Comparison of ENCODE assay signal across 8 mouse cellular contexts in genomic region chr9:67043231-67044199, GRCm38 (mm10). TPM values are rescaled to one million over a fixed set of nuclear protein-coding genes. Genes with fewer than 3 reads are reported as not detected.
DNase-seq lines count a peak whose midpoint lies in the region; ATAC-seq and TF ChIP-seq lines count a peak whose summit lies in the region.

No protein-coding gene starts in this region.

- no peaks in the 10 kb centered on the region for H3K27me3 ChIP-seq in MEL (ENCODE audit: control insufficient read depth in 1 of 2, insufficient read depth in 2 of 2, low read length in 2 of 2)
- no peaks in the 10 kb centered on the region for H3K27me3 ChIP-seq in cerebellum, adult 2 months (ENCODE audit: control insufficient read depth, insufficient read depth, low read length)
- peaks cover 18% of the 10 kb centered on the region for H3K27me3 ChIP-seq in forebrain, postnatal 0 days (ENCODE audit: insufficient read depth, low read length)
- H3K27me3 ChIP-seq in lung, embryonic 16.5 days (ENCODE audit: control insufficient read depth, insufficient read depth, low read depth, low read length): no peaks in the 10 kb centered on the region

- peak in 1 of 2 experiments; percentile 46; a peak in 1 of 4 replicates for TF ChIP-seq EP300 in MEL (IDR thresholded peaks at IDR 0.05; ENCODE audit: low read depth in 1 of 2, low read length in 2 of 2)

- TF ChIP-seq RAD21 in MEL (IDR thresholded peaks at IDR 0.05; ENCODE audit: low read depth, low read length): peak; percentile 99

- peak overlapping the region; percentile 54 for H3K27ac ChIP-seq in MEL (ENCODE audit: control insufficient read depth, low read depth, low read length)
- peak overlapping the region; percentile 92 for H3K27ac ChIP-seq in cerebellum, adult 2 months (ENCODE audit: insufficient read depth, low read length)
- H3K27ac ChIP-seq in forebrain, postnatal 0 days (ENCODE audit: low read depth, low read length): peak overlapping the region; percentile 86
- H3K27ac ChIP-seq in lung, embryonic 16.5 days (ENCODE audit: low read length): peak overlapping the region; percentile 93

- TF ChIP-seq CTCF in MEL (IDR thresholded peaks at IDR 0.05 in 2 of 3, conservative IDR thresholded peaks at IDR 0.05 in 1 of 3; ENCODE audit: control insufficient read depth in 1 of 3, insufficient read depth in 1 of 3, low read depth in 2 of 3, low read length in 3 of 3, poor library complexity in 1 of 3, severe bottlenecking in 1 of 3): peak; percentile 94 to 99 (median 97)
- TF ChIP-seq CTCF in cerebellum, adult 2 months (IDR thresholded peaks at IDR 0.05; ENCODE audit: borderline replicate concordance, insufficient read depth, low read depth, low read length): peak; percentile 90
- TF ChIP-seq CTCF in forebrain, postnatal 0 days (IDR thresholded peaks at IDR 0.05; ENCODE audit: low read depth): peak; percentile 96

- peaks cover 43% of the 10 kb centered on the region for H3K79me2 ChIP-seq in MEL (ENCODE audit: control insufficient read depth, insufficient read depth, low read length, poor library complexity)

- WGBS in cerebellum, adult 2 months: under 1% methylated on average over 73 of the region's 73 CpGs
- under 1% methylated on average over 73 of the region's 73 CpGs for WGBS in forebrain, postnatal 0 days
- under 1% methylated on average over 63 of the region's 73 CpGs for WGBS in lung, embryonic 16.5 days

- H3K36me3 ChIP-seq in MEL (ENCODE audit: control insufficient read depth in 1 of 2, insufficient read depth in 2 of 2, low read length in 2 of 2): peaks cover 0 to 27% of the 10 kb centered on the region in 2 experiments; a peak in 2 of 4 replicates
- no peaks in the 10 kb centered on the region for H3K36me3 ChIP-seq in forebrain, postnatal 0 days (ENCODE audit: insufficient read depth)
- peaks cover 6% of the 10 kb centered on the region for H3K36me3 ChIP-seq in lung, embryonic 16.5 days (ENCODE audit: control insufficient read depth, insufficient read depth, low read length)

- H3K9me3 ChIP-seq in MEL (replicated peaks; ENCODE audit: insufficient read depth, low read length): no peaks in the 10 kb centered on the region
- no peaks in the 10 kb centered on the region for H3K9me3 ChIP-seq in forebrain, postnatal 0 days (ENCODE audit: low read length)
- no peaks in the 10 kb centered on the region for H3K9me3 ChIP-seq in lung, embryonic 16.5 days (ENCODE audit: control insufficient read depth, low read length)

- H3K4me2 ChIP-seq in forebrain, postnatal 0 days (ENCODE audit: low read depth): peak overlapping the region; percentile 72
- H3K4me2 ChIP-seq in lung, embryonic 16.5 days (ENCODE audit: low read depth, low read length): peak overlapping the region; percentile 73

- peak overlapping the region; percentile 74 for H3K4me3 ChIP-seq in MEL (ENCODE audit: control insufficient read depth in 1 of 2, insufficient read depth in 1 of 2, low read depth in 2 of 2, low read length in 2 of 2)
- peak overlapping the region; percentile 58 for H3K4me3 ChIP-seq in cerebellum, adult 2 months (replicated peaks; ENCODE audit: insufficient read depth, low read depth, low read length)
- H3K4me3 ChIP-seq in forebrain, postnatal 0 days (ENCODE audit: low read depth, low read length): peak overlapping the region; percentile 57
- H3K4me3 ChIP-seq in lung, embryonic 16.5 days (ENCODE audit: low read length): peak overlapping the region; percentile 88

- peak; percentile 96 for ATAC-seq in forebrain, postnatal 0 days
- ATAC-seq in hematopoietic stem cell, adult 5-6 weeks (replicated peaks in 1 of 2; ENCODE audit: insufficient read depth in 1 of 2, low FRiP score in 2 of 2, low TSS enrichment in 1 of 2, low read depth in 1 of 2, poor library complexity in 2 of 2, severe bottlenecking in 2 of 2): peak; percentile 83 to 85
- peak; percentile 95 for ATAC-seq in lung, embryonic 16.5 days (ENCODE audit: low read depth)

- peak overlapping the region; percentile 78 for H3K9ac ChIP-seq in MEL (ENCODE audit: control insufficient read depth, low read depth, low read length, poor library complexity, severe bottlenecking)
- peak overlapping the region; percentile 73 for H3K9ac ChIP-seq in forebrain, postnatal 0 days
- peak overlapping the region; percentile 95 for H3K9ac ChIP-seq in lung, embryonic 16.5 days (ENCODE audit: low read length)

- TF ChIP-seq POLR2A in MEL (IDR thresholded peaks at IDR 0.05; ENCODE audit: control insufficient read depth in 1 of 2, insufficient read depth in 1 of 2, low read depth in 1 of 2, low read length in 2 of 2, poor library complexity in 1 of 2): peak; percentile 68 to 69; a peak in 2 of 4 replicates
- TF ChIP-seq POLR2A in cerebellum, adult 2 months (IDR thresholded peaks at IDR 0.05; ENCODE audit: borderline replicate concordance, insufficient read depth, low read length): peak; percentile 74; the same call in 1 of the 2 replicates

- H3K4me1 ChIP-seq in MEL (ENCODE audit: control insufficient read depth in 1 of 2, insufficient read depth in 2 of 2, low read length in 2 of 2): peaks cover 9 to 23% of the 10 kb centered on the region in 2 experiments
- peaks cover 11% of the 10 kb centered on the region; the same call in 1 of the 2 replicates for H3K4me1 ChIP-seq in cerebellum, adult 2 months (ENCODE audit: control insufficient read depth, insufficient read depth, low read length)
- H3K4me1 ChIP-seq in forebrain, postnatal 0 days (ENCODE audit: insufficient read depth): peaks cover 34% of the 10 kb centered on the region
- peaks cover 66% of the 10 kb centered on the region for H3K4me1 ChIP-seq in lung, embryonic 16.5 days (replicated peaks; ENCODE audit: control insufficient read depth, insufficient read depth, low read length)

- peak; percentile 98 for DNase-seq in MEL (ENCODE audit: low read depth, low spot score)
- DNase-seq in cerebellum, adult 2 months: peak; percentile 99 to 100
- DNase-seq in forebrain, postnatal 0 days: peak; percentile 100
- peak; percentile 99 for DNase-seq in layer of hippocampus, adult 9-10 months (ENCODE audit: low spot score)
- DNase-seq in ovary, postnatal 10 days (ENCODE audit: low spot score): peak; percentile 97
- peak; percentile 98 to 100 for DNase-seq in thymus, postnatal 10 days (ENCODE audit: low spot score in 2 of 2)

TF ChIP-seq in MEL, 35 proteins besides CTCF, POLR2A, EP300 and RAD21 (continues in another document):
- TF ChIP-seq MAX (IDR thresholded peaks at IDR 0.05; ENCODE audit: low read length): peak; percentile 38
- TF ChIP-seq GABPA (IDR thresholded peaks at IDR 0.05; ENCODE audit: low read depth, low read length): no peak
- TF ChIP-seq ZKSCAN1 (IDR thresholded peaks at IDR 0.05; ENCODE audit: low read depth, low read length): no peak
- TF ChIP-seq NELFE (IDR thresholded peaks at IDR 0.05; ENCODE audit: low read depth, low read length): peak; percentile 75
- peak; percentile 7; the same call in 1 of the 2 replicates for TF ChIP-seq ETS1 (IDR thresholded peaks at IDR 0.05; ENCODE audit: low read depth, low read length)
- peak; percentile 97 for TF ChIP-seq NRF1 (IDR thresholded peaks at IDR 0.05; ENCODE audit: insufficient read depth, low read depth, low read length, poor library complexity, severe bottlenecking)
- no peak; the same call in 1 of the 2 replicates for TF ChIP-seq KAT2A (conservative IDR thresholded peaks at IDR 0.05; ENCODE audit: low read depth, low read length)
- peak; percentile 83; the same call in 1 of the 2 replicates for TF ChIP-seq UBTF (IDR thresholded peaks at IDR 0.05; ENCODE audit: borderline replicate concordance, insufficient read depth, low read depth, low read length)
- peak; percentile 84 for TF ChIP-seq MXI1 (IDR thresholded peaks at IDR 0.05; ENCODE audit: low read depth, low read length)
- TF ChIP-seq CHD2 (IDR thresholded peaks at IDR 0.05; ENCODE audit: low read length): no peak
- TF ChIP-seq POLR2AphosphoS2 (IDR thresholded peaks at IDR 0.05; ENCODE audit: low read length): no peak
- no peak for TF ChIP-seq MAFK (IDR thresholded peaks at IDR 0.05; ENCODE audit: borderline replicate concordance, low read depth, low read length)
- TF ChIP-seq TCF12 (IDR thresholded peaks at IDR 0.05; ENCODE audit: low read depth, low read length): peak; percentile 59
- TF ChIP-seq MAZ (IDR thresholded peaks at IDR 0.05; ENCODE audit: low read depth, low read length): peak; percentile 84
- no peak for TF ChIP-seq BHLHE40 (IDR thresholded peaks at IDR 0.05; ENCODE audit: borderline replicate concordance, low read depth, low read length)
- no peak for TF ChIP-seq USF1 (IDR thresholded peaks at IDR 0.05; ENCODE audit: low read depth, low read length)
- no peak for TF ChIP-seq CHD1 (IDR thresholded peaks at IDR 0.05; ENCODE audit: low read depth, low read length)
- TF ChIP-seq TBP (IDR thresholded peaks at IDR 0.05; ENCODE audit: low read depth, low read length): 0 out of 2 replicates have a peak, but pooled peaks have one; percentile 22
- no peak for TF ChIP-seq JUND (IDR thresholded peaks at IDR 0.05; ENCODE audit: low read depth, low read length)
- TF ChIP-seq ZC3H11A (IDR thresholded peaks at IDR 0.05; ENCODE audit: low read depth, low read length): peak; percentile 98
- TF ChIP-seq E2F4 (IDR thresholded peaks at IDR 0.05; ENCODE audit: borderline replicate concordance, low read depth, low read length): no peak
- TF ChIP-seq HCFC1 (IDR thresholded peaks at IDR 0.05; ENCODE audit: low read depth, low read length): peak; percentile 69
- no peak for TF ChIP-seq ZMIZ1 (IDR thresholded peaks at IDR 0.05; ENCODE audit: low read depth, low read length)
- TF ChIP-seq ZNF384 (IDR thresholded peaks at IDR 0.05; ENCODE audit: low read depth, low read length): peak; percentile 86
- no peak for TF ChIP-seq MEF2A (IDR thresholded peaks at IDR 0.05; ENCODE audit: extremely low read depth, insufficient replicate concordance, low read depth, low read length, poor library complexity, severe bottlenecking)
- TF ChIP-seq TAL1 (IDR thresholded peaks at IDR 0.05; ENCODE audit: low read length): no peak
- TF ChIP-seq MYB (IDR thresholded peaks at IDR 0.05; ENCODE audit: low read depth, low read length): no peak; the same call in 1 of the 2 replicates
- no peak for TF ChIP-seq USF2 (IDR thresholded peaks at IDR 0.05; ENCODE audit: borderline replicate concordance in 1 of 2, insufficient read depth in 1 of 2, low read depth in 1 of 2, low read length in 2 of 2)

RNA-seq across cellular contexts. Expression of gene Tpm1, which starts 5.7 kb away (rescaled TPM):
- total RNA-seq in MEL (2012; rRNA removed): 38.2 and 56.5 TPM in 2 replicates
- 100 to 1,000 TPM in 1 of 2 experiments, not detected in 1; 113 TPM for polyA plus RNA-seq in MEL (2012; ENCODE audit: insufficient read depth in 1 of 2, insufficient read length in 2 of 2, low read depth in 1 of 2, low replicate concordance in 2 of 2, missing spikeins in 1 of 2)
- polyA plus RNA-seq in cerebellum, adult 2 months (2012; rRNA removed): 157 and 170 TPM in 2 replicates
- 131 and 133 TPM in 2 replicates for total RNA-seq in forebrain, postnatal 0 days (2014; rRNA removed)
- 120 and 134 TPM in 2 replicates for polyA plus RNA-seq in forebrain, postnatal 0 days (2015; fragmentation: Nextera tagmentation; extraction: Ambion mirVana)
- 91.2 and 92.2 TPM in 2 replicates for total RNA-seq in hematopoietic stem cell, adult 5-6 weeks (2017)
- polyA plus RNA-seq in lung, embryonic 16.5 days (2015; fragmentation: Nextera tagmentation; extraction: Ambion mirVana): 758 and 782 TPM in 2 replicates

Comparison
In these comparisons a context has a peak if more than half of its experiments do, and no peak if none do; other contexts are left out.
1. Peak in every context shown above with its lines: DNase-seq, ATAC-seq, H3K4me3 ChIP-seq and H3K27ac ChIP-seq.